Mouse (Mus musculus): Measurements from ENCODE around the gene Xpnpep1.

DNA sequence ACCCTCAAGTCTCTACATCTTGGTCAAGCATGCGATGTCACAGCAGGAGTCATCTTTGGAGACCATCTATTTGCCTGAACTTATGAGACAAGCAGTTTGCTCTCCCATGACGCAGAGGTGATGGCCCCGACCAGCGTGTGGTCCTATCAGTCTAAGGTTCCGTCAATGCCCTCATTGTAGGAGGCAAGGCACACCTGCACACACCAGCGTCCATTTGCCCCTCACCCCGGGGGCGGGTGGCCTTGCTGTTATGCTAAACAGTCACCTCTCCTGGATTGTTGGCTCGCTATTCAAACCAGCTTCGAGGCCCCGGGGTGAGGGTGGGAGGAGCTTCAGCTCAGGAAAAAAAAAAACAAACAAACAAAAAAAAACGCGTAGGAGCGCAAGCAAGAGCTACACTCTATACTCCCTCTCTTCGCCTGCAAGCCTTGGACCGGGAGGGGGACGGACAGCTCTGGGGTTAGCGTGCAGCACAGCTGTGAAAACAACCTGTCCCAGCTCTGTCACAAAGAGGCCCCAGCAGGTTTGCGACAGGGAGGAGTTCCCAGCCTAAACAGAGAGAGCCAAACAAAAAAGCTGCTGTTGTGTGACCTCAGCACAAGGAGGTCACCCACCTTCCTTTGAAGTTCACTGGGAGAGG, 12.1 kb upstream of the Xpnpep1 start:
- TF ChIP-seq CTCF (IDR thresholded peaks at IDR 0.05; ENCODE audit: insufficient read depth, low read length) (no peak), POLR2A (IDR thresholded peaks at IDR 0.05; ENCODE audit: borderline replicate concordance, extremely low read depth, low read depth, low read length) (no peak)
